Mouse (Mus musculus) activated CD4-positive, CD25-positive, alpha-beta regulatory T cell, adult 4 months (primary cell): Measurements from ENCODE around the gene Ppp2r2c. TPM values are rescaled to one million over a fixed set of nuclear protein-coding genes. Genes with fewer than 3 reads are reported as not detected.

Experiments used
- ATAC-seq: one replicate; pipeline ENCODE4 v1.8.0; 2017
- polyA plus RNA-seq, 2 experiments: library from polyadenylated mRNA; unstranded; fragments of 100-300 nt; shearing (Covaris generic); gene quantifications; one replicate each; pipeline ENCODE4 v1.2.1; 2017

Ppp2r2c gene
- polyA plus RNA-seq, 2 experiments from 2014 or later = not detected

DNA sequence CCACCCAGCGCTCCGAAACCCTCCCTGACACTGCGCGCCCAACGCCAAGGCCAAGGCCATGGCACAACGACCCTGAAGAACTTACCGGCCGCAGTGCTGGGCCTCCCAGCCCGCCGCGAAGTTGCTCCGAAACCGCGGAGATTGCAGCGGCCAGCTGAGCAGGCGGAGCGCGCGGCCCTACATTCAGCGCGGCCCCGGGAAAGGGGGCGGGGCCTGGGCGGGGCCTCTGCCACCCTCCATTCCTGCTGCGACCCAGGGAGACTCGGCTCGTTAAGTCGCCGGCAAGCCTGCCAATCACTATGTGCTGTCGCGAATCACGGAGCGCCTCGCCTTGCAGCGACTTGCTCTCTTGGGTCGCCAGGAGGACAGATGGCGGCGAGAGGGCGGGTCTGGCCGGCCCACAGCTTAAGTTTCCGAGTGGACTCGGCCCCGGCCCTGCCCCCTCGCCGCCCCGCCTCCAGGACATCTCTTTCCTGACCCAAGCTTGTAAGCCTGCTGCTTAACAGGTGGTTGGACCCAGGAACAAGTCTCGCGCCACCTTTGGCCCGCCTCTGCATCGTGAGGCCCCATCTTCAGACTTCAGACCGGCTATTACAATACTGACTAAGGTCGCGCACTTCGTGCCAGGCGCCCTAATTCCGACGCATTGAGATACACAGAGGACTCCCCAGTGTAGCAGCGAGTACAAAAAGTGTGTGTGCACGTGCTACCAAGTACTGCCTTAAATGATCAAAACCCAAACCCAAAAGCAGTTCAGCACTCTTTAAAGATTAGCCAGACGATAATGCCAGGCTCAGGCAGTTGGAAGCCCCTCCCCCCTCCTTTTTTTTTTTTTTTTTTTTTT, 120.7 kb downstream of the Ppp2r2c start, which contains the start of gene Wfs1:
Gene Wfs1 (minus strand): TSS at position 425 of the 844 bp plus-strand sequence.
- peak; percentile 98 for ATAC-seq

DNA sequence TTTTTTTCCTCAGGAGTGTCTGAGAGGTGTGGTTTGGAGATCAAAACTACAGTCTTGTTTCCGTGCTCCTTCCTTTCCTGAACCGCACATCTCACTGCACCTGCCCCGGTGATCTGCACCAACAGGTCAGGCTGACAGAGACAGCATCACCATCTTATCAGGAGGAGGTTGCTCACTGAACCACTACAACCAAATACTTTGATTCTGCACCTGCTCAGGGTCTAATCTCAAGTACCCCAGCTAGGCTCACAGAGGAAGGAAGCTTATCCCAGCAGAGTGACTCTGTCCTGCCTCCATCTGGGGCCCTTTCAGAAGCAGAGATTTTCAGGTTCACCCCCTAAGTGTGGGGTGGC, 121.3 kb downstream of the Ppp2r2c start:
- ATAC-seq = no peak

DNA sequence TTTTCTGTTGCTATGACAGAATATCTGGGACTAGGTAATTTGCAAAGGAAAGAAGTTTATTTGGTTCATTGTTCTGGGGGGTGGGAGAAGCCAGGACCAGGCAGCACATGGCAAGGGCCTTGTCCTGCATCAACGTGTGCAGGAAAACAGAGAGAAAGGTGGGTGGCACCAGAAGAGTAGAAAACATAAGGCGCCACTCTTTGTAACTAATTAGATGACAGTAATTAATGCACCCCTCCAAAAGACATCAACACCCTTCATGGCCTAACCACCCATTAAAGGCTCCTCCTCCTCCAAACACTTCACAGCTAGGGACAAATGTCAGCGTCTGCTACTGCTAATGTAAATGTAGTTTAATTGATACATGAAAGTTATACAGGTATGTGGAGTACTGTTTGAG, 121.9 kb downstream of the Ppp2r2c start:
- ATAC-seq = no peak

DNA sequence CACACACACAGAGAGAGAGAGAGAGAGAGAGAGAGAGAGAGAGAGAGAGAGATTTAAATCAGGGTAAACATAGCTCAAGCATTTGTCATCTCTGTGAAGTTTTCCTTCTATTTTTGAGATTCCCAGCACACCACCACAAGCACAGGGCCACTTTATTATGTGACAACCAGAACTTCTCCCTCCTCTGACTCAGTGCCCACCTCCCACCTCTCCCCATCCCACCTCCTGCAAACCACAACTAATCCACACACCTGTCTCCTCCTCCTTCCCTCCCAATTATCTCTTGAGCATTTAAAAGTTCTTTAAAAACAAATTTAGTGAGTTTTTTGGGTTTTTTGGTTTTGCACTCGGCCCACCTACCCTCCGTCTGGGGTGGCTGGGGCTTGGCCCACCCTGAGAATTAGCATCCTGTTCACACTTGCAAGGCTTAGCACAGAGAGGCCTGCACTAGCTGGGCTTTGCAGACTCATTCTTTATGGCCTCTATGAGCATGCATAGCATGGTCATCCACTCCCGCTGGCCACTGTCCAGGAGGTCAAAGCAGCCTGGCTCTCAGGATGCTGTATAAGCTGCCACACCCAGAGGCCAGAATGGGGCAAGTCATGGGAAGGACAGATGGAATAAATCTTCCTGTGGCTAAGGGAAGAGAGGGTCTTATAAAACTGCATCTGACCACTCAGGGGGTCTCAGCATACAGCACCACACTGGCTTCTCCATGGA, 122.5 kb downstream of the Ppp2r2c start:
- ATAC-seq = no peak

DNA sequence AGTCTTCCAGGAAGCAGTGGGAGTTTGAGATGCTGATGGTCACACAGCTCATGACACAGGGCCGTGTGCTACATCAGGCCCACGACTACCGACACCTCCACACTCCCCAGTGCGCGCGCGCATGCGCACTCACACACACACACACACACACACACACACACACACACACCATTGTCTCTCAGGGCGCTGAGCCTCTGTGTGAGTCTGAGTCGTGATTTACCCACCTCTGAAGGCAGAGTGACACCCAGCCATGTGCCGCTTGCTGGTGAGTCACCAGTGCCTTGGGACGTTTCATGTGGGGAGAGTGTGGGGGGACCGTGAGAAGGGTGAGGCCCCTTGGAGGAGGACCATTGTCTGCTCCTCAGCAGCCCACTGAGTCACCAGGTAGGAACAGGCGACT, 128.1 kb downstream of the Ppp2r2c start:
- ATAC-seq = no peak

DNA sequence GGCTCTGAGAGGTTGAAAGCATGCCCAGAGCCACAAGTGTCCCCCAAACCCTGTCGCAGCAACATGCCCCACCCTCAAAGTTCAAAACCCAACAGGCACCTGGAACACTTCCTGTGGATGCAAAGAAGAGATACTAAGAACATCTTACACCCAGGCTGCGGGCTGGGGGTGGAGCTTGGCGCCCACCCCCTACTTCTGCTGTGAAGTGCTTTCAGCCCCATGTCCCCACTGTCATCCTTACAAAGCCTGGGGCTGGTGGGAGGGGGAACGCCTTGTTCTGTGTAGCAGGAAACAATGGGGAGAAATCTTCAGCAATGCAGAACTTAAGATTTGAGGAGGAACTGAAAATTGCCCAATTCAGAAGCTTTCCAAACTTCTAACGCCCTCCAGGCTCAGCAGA, 129.7 kb downstream of the Ppp2r2c start:
- no peak for ATAC-seq

DNA sequence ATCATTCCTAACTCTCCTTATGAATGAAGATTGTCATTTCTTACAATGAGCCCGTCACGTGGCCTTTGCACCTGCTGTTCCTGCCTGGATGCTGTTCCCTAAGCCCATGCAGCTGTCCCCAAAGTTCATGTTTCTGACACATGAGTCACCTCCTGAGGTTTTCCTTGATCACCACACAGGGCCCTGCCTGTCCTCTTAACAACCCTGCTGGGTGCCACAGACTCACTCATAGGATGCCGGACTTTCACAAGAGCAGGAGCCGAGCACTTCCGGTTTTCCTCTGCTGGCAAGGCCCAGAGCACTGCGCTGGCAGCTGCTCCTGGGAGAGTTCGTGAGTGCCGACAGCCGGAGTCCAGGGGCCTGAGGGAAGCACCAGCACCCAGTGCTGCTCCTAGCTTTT, 132.7 kb downstream of the Ppp2r2c start:
- no peak for ATAC-seq

DNA sequence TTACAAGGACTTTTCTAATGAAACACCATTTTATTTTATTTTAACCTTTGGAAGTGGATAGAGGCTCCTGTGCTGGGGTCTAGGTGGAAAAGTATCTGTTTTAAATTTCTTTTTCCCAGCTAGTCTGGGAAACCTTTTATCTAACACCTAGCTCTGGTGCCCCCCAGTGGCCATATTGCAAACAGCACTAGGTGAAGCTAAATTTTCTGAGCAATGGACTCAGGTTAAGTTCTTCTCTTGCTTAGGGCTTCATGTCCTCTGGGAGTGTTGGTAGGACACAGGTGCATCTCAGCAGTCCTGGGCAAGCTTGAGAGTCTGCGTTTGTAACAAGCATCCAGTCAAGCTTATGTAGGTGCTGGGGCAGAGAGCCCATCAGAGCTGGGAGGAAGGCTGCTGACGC, 133.7 kb downstream of the Ppp2r2c start:
- ATAC-seq = no peak

Other genes starting within 250 kb of the Ppp2r2c start
- 10 to 100 TPM; 23.3 to 24.1 TPM for gene D5Ertd579e, start 172.5 kb upstream of the Ppp2r2c start, polyA plus RNA-seq
- 1 to 10 TPM in 1 of 2 experiments, under 1 TPM in 1; 0.95 to 1.6 TPM for gene Bloc1s4, start 119.9 kb upstream of the Ppp2r2c start, polyA plus RNA-seq
- 100 to 1,000 TPM in 1 of 2 experiments, 10 to 100 TPM in 1; 87.1 to 109 TPM for gene Mrfap1, start 71.7 kb upstream of the Ppp2r2c start, polyA plus RNA-seq
- gene Man2b2, start 37.9 kb upstream of the Ppp2r2c start, polyA plus RNA-seq = 10 to 100 TPM; 18.0 to 28.5 TPM
- gene Wfs1, start 120.7 kb downstream of the Ppp2r2c start, polyA plus RNA-seq = under 1 TPM; 0.46 to 0.79 TPM
- 1 to 10 TPM; 1.3 to 1.4 TPM for gene Gm1043, start 216.9 kb downstream of the Ppp2r2c start, polyA plus RNA-seq